Mouse (Mus musculus): ENCODE results near the gene Trib2. TPM values are rescaled to one million over a fixed set of nuclear protein-coding genes. Genes with fewer than 3 reads are reported as not detected.

Gene Trib2
- 3.2 and 5.1 TPM in 2 replicates for total RNA-seq (2012; rRNA removed)

- H3K9me3 ChIP-seq (ENCODE audit: control insufficient read depth, insufficient read depth, low read depth, low read length) = no peaks in the 10 kb centered on the region
- TF ChIP-seq HCFC1 (IDR thresholded peaks at IDR 0.05; ENCODE audit: borderline replicate concordance, insufficient read depth, low read length) = no peak
- no peak for TF ChIP-seq MAFK (IDR thresholded peaks at IDR 0.05; ENCODE audit: insufficient read depth, low read depth, low read length)
- no peak for TF ChIP-seq ZC3H11A (IDR thresholded peaks at IDR 0.05; ENCODE audit: borderline replicate concordance, low read depth, low read length)
- TF ChIP-seq CHD2 (IDR thresholded peaks at IDR 0.05; ENCODE audit: low read depth, low read length) = no peak
- TF ChIP-seq ZNF384 (IDR thresholded peaks at IDR 0.05; ENCODE audit: low read depth, low read length) = no peak
- H3K4me3 ChIP-seq (ENCODE audit: insufficient read depth in 1 of 2, low read depth in 1 of 2, low read length in 2 of 2, poor library complexity in 1 of 2, severe bottlenecking in 1 of 2) = peak within 1 kb of the TSS; percentile 76 to 80
- no peak for DNase-seq (ENCODE audit: low read depth, low spot score)
- H3K36me3 ChIP-seq (ENCODE audit: control insufficient read depth, insufficient read depth, low read length, poor library complexity, severe bottlenecking) = no peaks in the 10 kb centered on the region
- H3K4me1 ChIP-seq (ENCODE audit: control insufficient read depth in 2 of 2, insufficient read depth in 2 of 2, low read length in 2 of 2, poor library complexity in 1 of 2) = 0 out of 4 replicates have a peak, but pooled peaks cover 0 to 2% of the 10 kb centered on the region in 2 experiments
- in situ Hi-C loops (cut with MboI; ENCODE audit: low sequenced_read_pairs in 2 of 2, unreplicated experiment in 2 of 2) = no loop called here
- H3K27ac ChIP-seq (ENCODE audit: insufficient read depth, low read depth, low read length, poor library complexity, severe bottlenecking) = no peak within 1 kb of the TSS; the same call in 1 of the 2 replicates
- H3K9ac ChIP-seq (ENCODE audit: insufficient read depth, low read depth, low read length, poor library complexity, severe bottlenecking) = peak within 1 kb of the TSS; percentile 74
Observed at GRCm38 (mm10) chr12:15816740-15817178, at the start of gene Trib2. Gene Trib2, minus strand, starts transcription at chr12:15816922.

DNA sequence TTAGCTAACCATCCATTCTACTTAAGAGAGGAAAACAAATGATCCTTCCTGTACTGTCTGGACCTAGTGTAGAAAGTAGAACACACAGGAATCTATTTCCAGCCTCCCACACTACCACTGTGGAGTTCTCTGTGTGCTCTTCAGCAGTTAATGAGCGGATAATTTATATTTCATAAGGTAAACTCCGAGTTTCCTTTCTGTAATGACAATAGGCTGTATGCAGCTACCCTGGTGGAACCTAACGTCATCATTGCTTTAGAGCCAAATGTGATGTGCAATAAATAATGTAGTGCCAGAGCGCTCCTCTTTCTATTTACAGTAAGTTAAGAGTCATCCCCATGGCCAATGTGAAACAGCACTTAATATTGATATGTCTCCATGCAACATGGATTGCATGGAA is 41.3 kb upstream of the Trib2 start:
- H3K4me3 ChIP-seq (ENCODE audit: insufficient read depth in 1 of 2, low read depth in 1 of 2, low read length in 2 of 2, poor library complexity in 1 of 2, severe bottlenecking in 1 of 2) = no peak overlapping the region
- in situ Hi-C loops (cut with MboI; ENCODE audit: low sequenced_read_pairs in 2 of 2, unreplicated experiment in 2 of 2) = no loop called here
- no peaks in the 10 kb centered on the region for H3K36me3 ChIP-seq (ENCODE audit: control insufficient read depth, insufficient read depth, low read length, poor library complexity, severe bottlenecking)
- TF ChIP-seq CHD2 (IDR thresholded peaks at IDR 0.05; ENCODE audit: low read depth, low read length) (no peak), HCFC1 (IDR thresholded peaks at IDR 0.05; ENCODE audit: borderline replicate concordance, insufficient read depth, low read length) (no peak), MAFK (IDR thresholded peaks at IDR 0.05; ENCODE audit: insufficient read depth, low read depth, low read length) (no peak), ZNF384 (IDR thresholded peaks at IDR 0.05; ENCODE audit: low read depth, low read length) (no peak), ZC3H11A (IDR thresholded peaks at IDR 0.05; ENCODE audit: borderline replicate concordance, low read depth, low read length) (no peak)
- DNase-seq (ENCODE audit: low read depth, low spot score) = no peak
- H3K9me3 ChIP-seq (ENCODE audit: control insufficient read depth, insufficient read depth, low read depth, low read length) = no peaks in the 10 kb centered on the region
- H3K4me1 ChIP-seq (ENCODE audit: control insufficient read depth in 2 of 2, insufficient read depth in 2 of 2, low read length in 2 of 2, poor library complexity in 1 of 2) = no peaks in the 10 kb centered on the region
- H3K27ac ChIP-seq (ENCODE audit: insufficient read depth, low read depth, low read length, poor library complexity, severe bottlenecking) = no peak overlapping the region
- H3K9ac ChIP-seq (ENCODE audit: insufficient read depth, low read depth, low read length, poor library complexity, severe bottlenecking) = no peak overlapping the region

DNA sequence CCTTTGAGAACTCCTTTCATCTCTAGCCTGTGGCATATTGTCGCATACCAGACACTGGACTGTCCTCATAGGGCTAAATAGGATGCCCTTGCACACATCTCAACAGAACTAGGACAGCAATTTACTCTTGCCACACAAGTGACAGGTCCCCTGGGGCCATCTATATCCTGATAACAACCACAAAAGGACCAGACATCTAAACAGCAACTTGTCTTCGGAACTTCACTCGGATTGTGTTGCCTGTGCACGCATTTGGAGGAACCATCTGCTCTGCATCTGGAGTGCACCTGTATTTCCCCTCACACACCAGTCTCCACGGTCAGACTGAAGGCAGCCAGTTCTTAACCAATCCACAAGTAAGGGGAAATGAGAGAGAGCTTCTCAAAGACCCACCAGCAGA is 39.2 kb upstream of the Trib2 start:
- no peaks in the 10 kb centered on the region for H3K4me1 ChIP-seq (ENCODE audit: control insufficient read depth in 2 of 2, insufficient read depth in 2 of 2, low read length in 2 of 2, poor library complexity in 1 of 2)
- no peak overlapping the region for H3K4me3 ChIP-seq (ENCODE audit: insufficient read depth in 1 of 2, low read depth in 1 of 2, low read length in 2 of 2, poor library complexity in 1 of 2, severe bottlenecking in 1 of 2)
- no peak overlapping the region for H3K27ac ChIP-seq (ENCODE audit: insufficient read depth, low read depth, low read length, poor library complexity, severe bottlenecking)
- in situ Hi-C loops (cut with MboI; ENCODE audit: low sequenced_read_pairs in 2 of 2, unreplicated experiment in 2 of 2) = no loop called here
- H3K36me3 ChIP-seq (ENCODE audit: control insufficient read depth, insufficient read depth, low read length, poor library complexity, severe bottlenecking) = no peaks in the 10 kb centered on the region
- DNase-seq (ENCODE audit: low read depth, low spot score) = no peak
- no peaks in the 10 kb centered on the region for H3K9me3 ChIP-seq (ENCODE audit: control insufficient read depth, insufficient read depth, low read depth, low read length)
- TF ChIP-seq CHD2 (IDR thresholded peaks at IDR 0.05; ENCODE audit: low read depth, low read length) (no peak), MAFK (IDR thresholded peaks at IDR 0.05; ENCODE audit: insufficient read depth, low read depth, low read length) (no peak), ZNF384 (IDR thresholded peaks at IDR 0.05; ENCODE audit: low read depth, low read length) (no peak), ZC3H11A (IDR thresholded peaks at IDR 0.05; ENCODE audit: borderline replicate concordance, low read depth, low read length) (no peak), HCFC1 (IDR thresholded peaks at IDR 0.05; ENCODE audit: borderline replicate concordance, insufficient read depth, low read length) (no peak)
- no peak overlapping the region for H3K9ac ChIP-seq (ENCODE audit: insufficient read depth, low read depth, low read length, poor library complexity, severe bottlenecking)

- TF ChIP-seq ZC3H11A (IDR thresholded peaks at IDR 0.05; ENCODE audit: borderline replicate concordance, low read depth, low read length) (no peak), HCFC1 (IDR thresholded peaks at IDR 0.05; ENCODE audit: borderline replicate concordance, insufficient read depth, low read length) (no peak), MAFK (IDR thresholded peaks at IDR 0.05; ENCODE audit: insufficient read depth, low read depth, low read length) (no peak), CHD2 (IDR thresholded peaks at IDR 0.05; ENCODE audit: low read depth, low read length) (no peak)
- Histone ChIP-seq H3K9ac (ENCODE audit: insufficient read depth, low read depth, low read length, poor library complexity, severe bottlenecking) (no peak overlapping the region), H3K9me3 (ENCODE audit: control insufficient read depth, insufficient read depth, low read depth, low read length) (no peaks in the 10 kb centered on the region), H3K4me1 (ENCODE audit: control insufficient read depth in 2 of 2, insufficient read depth in 2 of 2, low read length in 2 of 2, poor library complexity in 1 of 2) (no peaks in the 10 kb centered on the region), H3K4me3 (ENCODE audit: insufficient read depth in 1 of 2, low read depth in 1 of 2, low read length in 2 of 2, poor library complexity in 1 of 2, severe bottlenecking in 1 of 2) (no peak overlapping the region), H3K27ac (ENCODE audit: insufficient read depth, low read depth, low read length, poor library complexity, severe bottlenecking) (no peak overlapping the region), H3K36me3 (ENCODE audit: control insufficient read depth, insufficient read depth, low read length, poor library complexity, severe bottlenecking) (no peaks in the 10 kb centered on the region)
- peak; percentile 15 for DNase-seq (ENCODE audit: low read depth, low spot score)
- in situ Hi-C loops (cut with MboI; ENCODE audit: low sequenced_read_pairs in 2 of 2, unreplicated experiment in 2 of 2) = no loop called here
Observed at GRCm38 (mm10) chr12:15852781-15853180, 36.1 kb upstream of the Trib2 start.

DNA sequence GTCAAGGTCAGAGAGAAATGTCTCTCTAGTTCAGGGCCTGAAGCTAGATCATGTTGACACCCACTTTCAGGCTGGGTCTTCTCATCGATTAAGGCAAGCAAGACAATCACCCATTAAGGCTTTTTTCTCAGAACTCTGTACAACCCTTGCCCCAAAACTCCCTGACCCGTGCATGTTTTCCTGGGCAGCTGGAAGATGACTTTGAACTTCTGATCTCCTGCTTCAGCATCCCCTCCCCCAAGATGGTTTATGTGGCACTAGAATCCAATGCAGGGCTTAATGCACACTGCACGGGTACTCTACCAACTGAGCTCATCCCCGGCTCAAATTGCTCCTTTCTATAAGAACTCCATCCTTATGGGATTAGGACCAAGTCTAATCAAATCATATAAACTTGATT is 35.3 kb upstream of the Trib2 start:
- no peak overlapping the region for H3K27ac ChIP-seq (ENCODE audit: insufficient read depth, low read depth, low read length, poor library complexity, severe bottlenecking)
- no peak overlapping the region for H3K9ac ChIP-seq (ENCODE audit: insufficient read depth, low read depth, low read length, poor library complexity, severe bottlenecking)
- no peaks in the 10 kb centered on the region for H3K4me1 ChIP-seq (ENCODE audit: control insufficient read depth in 2 of 2, insufficient read depth in 2 of 2, low read length in 2 of 2, poor library complexity in 1 of 2)
- TF ChIP-seq HCFC1 (IDR thresholded peaks at IDR 0.05; ENCODE audit: borderline replicate concordance, insufficient read depth, low read length) (no peak), CHD2 (IDR thresholded peaks at IDR 0.05; ENCODE audit: low read depth, low read length) (no peak), ZNF384 (IDR thresholded peaks at IDR 0.05; ENCODE audit: low read depth, low read length) (no peak), MAFK (IDR thresholded peaks at IDR 0.05; ENCODE audit: insufficient read depth, low read depth, low read length) (no peak), ZC3H11A (IDR thresholded peaks at IDR 0.05; ENCODE audit: borderline replicate concordance, low read depth, low read length) (no peak)
- no peaks in the 10 kb centered on the region for H3K9me3 ChIP-seq (ENCODE audit: control insufficient read depth, insufficient read depth, low read depth, low read length)
- in situ Hi-C loops (cut with MboI; ENCODE audit: low sequenced_read_pairs in 2 of 2, unreplicated experiment in 2 of 2) = no loop called here
- H3K36me3 ChIP-seq (ENCODE audit: control insufficient read depth, insufficient read depth, low read length, poor library complexity, severe bottlenecking) = no peaks in the 10 kb centered on the region
- H3K4me3 ChIP-seq (ENCODE audit: insufficient read depth in 1 of 2, low read depth in 1 of 2, low read length in 2 of 2, poor library complexity in 1 of 2, severe bottlenecking in 1 of 2) = no peak overlapping the region
- DNase-seq (ENCODE audit: low read depth, low spot score) = no peak

All from ES-E14 (cell line).